8 mouse cellular contexts compared by ENCODE assay signal in the genomic region with DNA sequence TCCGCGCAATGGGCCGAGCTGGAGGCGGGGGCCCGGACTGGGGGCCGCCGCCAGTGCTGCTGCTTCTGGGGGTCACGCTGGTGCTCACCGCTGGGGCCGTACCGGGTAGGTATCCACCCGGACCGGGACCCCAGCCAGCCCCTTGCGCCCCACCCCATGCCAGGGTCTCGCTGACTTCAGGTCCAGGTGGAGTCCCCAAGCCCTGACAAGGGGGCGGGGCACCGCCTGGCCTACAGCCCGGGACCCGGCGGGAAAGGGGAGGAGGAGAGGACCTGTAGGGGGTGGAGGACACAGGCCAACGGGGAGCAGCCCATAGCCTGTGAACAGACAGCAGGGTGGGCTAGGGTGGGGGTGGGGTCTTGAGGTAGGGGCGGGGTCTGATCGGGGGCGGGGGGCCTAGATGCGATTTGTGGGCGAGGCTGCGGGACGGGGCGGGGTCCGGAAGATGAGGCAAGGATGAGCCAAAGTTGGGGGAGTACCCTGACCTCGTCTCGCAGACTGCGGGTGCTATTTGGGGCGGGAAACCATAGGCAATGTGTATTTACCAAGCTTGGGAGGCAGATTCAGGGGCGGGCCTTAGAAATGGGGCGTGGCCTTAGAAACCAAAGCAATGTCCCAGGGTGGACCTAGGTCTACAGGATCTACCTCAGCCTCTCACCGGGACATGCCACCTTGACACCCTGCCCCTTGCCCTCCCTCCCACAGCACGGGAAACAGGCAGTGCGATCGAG. TPM values are rescaled to one million over a fixed set of nuclear protein-coding genes. Genes with fewer than 3 reads are reported as not detected.
DNase-seq lines count a peak whose midpoint lies in the region; ATAC-seq lines count a peak whose summit lies in the region.

No protein-coding gene starts in this region.

- H3K4me2 ChIP-seq in embryonic facial prominence, embryonic 12.5 days (replicated peaks), result peak overlapping the region; percentile 100
- H3K4me2 ChIP-seq in heart, embryonic 16.5 days (ENCODE audit: low read depth, low read length), result peak overlapping the region; percentile 100
- peak overlapping the region; percentile 88 for H3K4me2 ChIP-seq in liver, embryonic 15.5 days
- peak overlapping the region; percentile 98 for H3K4me2 ChIP-seq in neural tube, embryonic 13.5 days

- no peaks in the 10 kb centered on the region for H3K9me3 ChIP-seq in embryonic facial prominence, embryonic 12.5 days
- no peaks in the 10 kb centered on the region for H3K9me3 ChIP-seq in heart, embryonic 16.5 days (replicated peaks; ENCODE audit: control insufficient read depth, low read length)
- H3K9me3 ChIP-seq in liver, embryonic 15.5 days (replicated peaks), result no peaks in the 10 kb centered on the region
- no peaks in the 10 kb centered on the region for H3K9me3 ChIP-seq in neural tube, embryonic 13.5 days

- peaks cover 18% of the 10 kb centered on the region for H3K4me1 ChIP-seq in embryonic facial prominence, embryonic 12.5 days
- H3K4me1 ChIP-seq in heart, embryonic 16.5 days (ENCODE audit: control insufficient read depth, insufficient read depth, low read length), result peaks cover 10% of the 10 kb centered on the region
- H3K4me1 ChIP-seq in liver, embryonic 15.5 days (replicated peaks), result peaks cover 18% of the 10 kb centered on the region
- peaks cover 53% of the 10 kb centered on the region for H3K4me1 ChIP-seq in neural tube, embryonic 13.5 days (replicated peaks)

- peak overlapping the region; percentile 66 for H3K4me3 ChIP-seq in embryonic facial prominence, embryonic 12.5 days
- peak overlapping the region; percentile 80 for H3K4me3 ChIP-seq in heart, embryonic 16.5 days (ENCODE audit: low read length)
- H3K4me3 ChIP-seq in liver, embryonic 15.5 days (replicated peaks), result peak overlapping the region; percentile 60
- H3K4me3 ChIP-seq in neural tube, embryonic 13.5 days, result peak overlapping the region; percentile 82

- peak overlapping the region; percentile 37; the same call in 1 of the 2 replicates for H3K27ac ChIP-seq in embryonic facial prominence, embryonic 12.5 days
- no peak overlapping the region for H3K27ac ChIP-seq in heart, embryonic 16.5 days (ENCODE audit: low read length)
- H3K27ac ChIP-seq in liver, embryonic 15.5 days (replicated peaks), result no peak overlapping the region
- H3K27ac ChIP-seq in neural tube, embryonic 13.5 days (replicated peaks), result peak overlapping the region; percentile 93

- peaks cover 50% of the 10 kb centered on the region for H3K27me3 ChIP-seq in embryonic facial prominence, embryonic 12.5 days
- peaks cover 9% of the 10 kb centered on the region for H3K27me3 ChIP-seq in heart, embryonic 16.5 days (ENCODE audit: control insufficient read depth, insufficient read depth, low read length)
- peaks cover 63% of the 10 kb centered on the region for H3K27me3 ChIP-seq in liver, embryonic 15.5 days
- no peaks in the 10 kb centered on the region for H3K27me3 ChIP-seq in neural tube, embryonic 13.5 days

- H3K36me3 ChIP-seq in embryonic facial prominence, embryonic 12.5 days, result peaks cover 7% of the 10 kb centered on the region; the same call in 1 of the 2 replicates
- H3K36me3 ChIP-seq in heart, embryonic 16.5 days (ENCODE audit: control insufficient read depth, insufficient read depth), result no peaks in the 10 kb centered on the region
- H3K36me3 ChIP-seq in liver, embryonic 15.5 days (replicated peaks), result no peaks in the 10 kb centered on the region
- H3K36me3 ChIP-seq in neural tube, embryonic 13.5 days, result peaks cover 25% of the 10 kb centered on the region; the same call in 1 of the 2 replicates

- peak; percentile 61 for DNase-seq in CD4-positive helper T cell, adult 2 months (ENCODE audit: low read depth, low spot score)
- peak; percentile 77 for DNase-seq in adrenal gland, postnatal 14 days
- peak; percentile 38 to 73 for DNase-seq in kidney, postnatal 36 days
- DNase-seq in urinary bladder, adult 2 months (ENCODE audit: low spot score), result peak; percentile 41

- ATAC-seq in embryonic facial prominence, embryonic 12.5 days (ENCODE audit: insufficient number of reproducible peaks, insufficient read depth, low FRiP score, low TSS enrichment), result peak; percentile 70
- ATAC-seq in heart, embryonic 16.5 days (replicated peaks; ENCODE audit: extremely low read depth, insufficient read depth, low FRiP score), result peak; percentile 82
- peak; percentile 57 for ATAC-seq in liver, embryonic 15.5 days (ENCODE audit: insufficient read depth)
- peak; percentile 78 for ATAC-seq in neural tube, embryonic 13.5 days (ENCODE audit: low read depth)

- WGBS in embryonic facial prominence, embryonic 12.5 days, result 4% methylated on average over 33 of the region's 40 CpGs
- WGBS in heart, embryonic 16.5 days, result 1% methylated on average over 38 of the region's 40 CpGs
- 2% methylated on average over 40 of the region's 40 CpGs for WGBS in liver, embryonic 15.5 days (ENCODE audit: insufficient replicate concordance)
- WGBS in neural tube, embryonic 13.5 days, result under 1% methylated on average over 35 of the region's 40 CpGs

- peak overlapping the region; percentile 54 for H3K9ac ChIP-seq in embryonic facial prominence, embryonic 12.5 days
- peak overlapping the region; percentile 66 for H3K9ac ChIP-seq in heart, embryonic 16.5 days (ENCODE audit: low read length)
- H3K9ac ChIP-seq in liver, embryonic 15.5 days, result peak overlapping the region; percentile 18; the same call in 1 of the 2 replicates
- H3K9ac ChIP-seq in neural tube, embryonic 13.5 days, result peak overlapping the region; percentile 90

RNA-seq across cellular contexts. Expression of a gene that starts 2.2 kb away (rescaled TPM):
- 14.2 and 17.2 TPM in 2 replicates for total RNA-seq in adrenal gland, postnatal 14 days (2021)
- 5.3 and 5.4 TPM in 2 replicates for polyA plus RNA-seq in embryonic facial prominence, embryonic 12.5 days (2016; fragmentation: Nextera tagmentation; extraction: Ambion mirVana)
- 1.2 and 1.4 TPM in 2 replicates for polyA plus RNA-seq in heart, embryonic 16.5 days (2015; fragmentation: Nextera tagmentation; extraction: Ambion mirVana)
- polyA plus RNA-seq in liver, embryonic 15.5 days (2015; fragmentation: Nextera tagmentation; extraction: Ambion mirVana), result 0.29 and 0.40 TPM in 2 replicates
- 66.5 and 71.1 TPM in 2 replicates for polyA plus RNA-seq in neural tube, embryonic 13.5 days (2015; fragmentation: Nextera tagmentation; extraction: Ambion mirVana)
- 28.4 and 36.8 TPM in 2 replicates for polyA plus RNA-seq in urinary bladder, adult 2 months (2012; rRNA removed)

RNA-seq across cellular contexts. Expression of a gene that starts 59.2 kb away (rescaled TPM):
- total RNA-seq in adrenal gland, postnatal 14 days (2021), result 6.5 and 9.4 TPM in 2 replicates
- 34.3 and 38.7 TPM in 2 replicates for polyA plus RNA-seq in embryonic facial prominence, embryonic 12.5 days (2016; fragmentation: Nextera tagmentation; extraction: Ambion mirVana)
- 12.4 and 14.9 TPM in 2 replicates for polyA plus RNA-seq in heart, embryonic 16.5 days (2015; fragmentation: Nextera tagmentation; extraction: Ambion mirVana)
- polyA plus RNA-seq in liver, embryonic 15.5 days (2015; fragmentation: Nextera tagmentation; extraction: Ambion mirVana), result 6.9 and 7.4 TPM in 2 replicates
- polyA plus RNA-seq in neural tube, embryonic 13.5 days (2015; fragmentation: Nextera tagmentation; extraction: Ambion mirVana), result 35.8 and 39.2 TPM in 2 replicates
- 11.1 and 12.2 TPM in 2 replicates for polyA plus RNA-seq in urinary bladder, adult 2 months (2012; rRNA removed)

Comparison
In these comparisons a context has a peak if more than half of its experiments do, and no peak if none do; other contexts are left out.
1. H3K27ac ChIP-seq: peak in embryonic facial prominence, embryonic 12.5 days (single experiment) and neural tube, embryonic 13.5 days (single experiment); none in heart, embryonic 16.5 days (single experiment) and liver, embryonic 15.5 days (single experiment).
2. H3K9ac ChIP-seq: peak in every context shown above with its lines; median percentile 90 in neural tube, embryonic 13.5 days; 66 in heart, embryonic 16.5 days; 54 in embryonic facial prominence, embryonic 12.5 days; 18 in liver, embryonic 15.5 days.
3. Peak in every context shown above with its lines, with median percentiles within 50 percentile points of each other: DNase-seq, ATAC-seq, H3K4me2 ChIP-seq and H3K4me3 ChIP-seq.